28 mouse cellular contexts compared by ENCODE assay signal in the genomic region with DNA sequence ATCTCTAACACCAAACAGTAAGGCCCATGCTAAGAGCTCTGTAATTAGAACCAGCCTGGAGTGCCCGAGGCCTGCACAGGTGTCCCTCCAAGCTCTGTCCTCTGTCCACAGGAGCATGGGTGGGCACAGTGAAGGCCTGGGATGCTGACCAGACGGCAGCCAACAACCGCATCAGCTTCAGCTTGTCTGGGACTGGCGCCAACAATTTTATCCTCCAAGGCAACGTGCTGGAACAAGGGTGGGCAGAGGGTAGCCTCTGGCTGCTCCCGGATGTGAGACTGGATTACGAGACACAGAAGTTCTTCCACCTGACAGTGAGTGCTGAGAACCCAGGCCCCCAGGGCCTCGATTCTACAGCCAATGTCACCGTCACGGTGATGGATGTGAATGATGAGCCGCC. TPM values are rescaled to one million over a fixed set of nuclear protein-coding genes. Genes with fewer than 3 reads are reported as not detected.
"Had no signal": no experiment of that assay in that cellular context is flagged by ENCODE, and none has a peak within 500 bp of the region (broad histone marks: within the 10 kb centered on the region; RNA-seq: fewer than 3 reads in every experiment).

No protein-coding gene starts in this region.

- ATAC-seq: liver, embryonic 12.5 days; lung, postnatal 0 days had no signal

- H3K36me3 ChIP-seq: limb, embryonic 12.5 days; limb, embryonic 15.5 days; liver, embryonic 12.5 days; midbrain, embryonic 12.5 days; neural tube, embryonic 13.5 days; stomach, embryonic 15.5 days had no signal

- H3K9me3 ChIP-seq: limb, embryonic 15.5 days; liver, embryonic 15.5 days; midbrain, embryonic 12.5 days; stomach, embryonic 15.5 days had no signal

- DNase-seq: kidney, adult 2 months; layer of hippocampus, adult 9-11 months; lung, adult 18-20 months; retina, postnatal 1 day; right cerebral cortex, postnatal 25 days; spleen, adult 18-20 months; thymus, postnatal 25 days had no signal

- H3K4me3 ChIP-seq: layer of hippocampus, adult 2 months; limb, embryonic 12.5 days; limb, embryonic 15.5 days; liver, embryonic 12.5 days; liver, embryonic 15.5 days; midbrain, embryonic 12.5 days; myocyte; neural tube, embryonic 13.5 days; stomach, embryonic 15.5 days had no signal

- H3K4me1 ChIP-seq: limb, embryonic 12.5 days; limb, embryonic 15.5 days; liver, embryonic 12.5 days; liver, embryonic 15.5 days; midbrain, embryonic 12.5 days; stomach, embryonic 15.5 days had no signal

- H3K27me3 ChIP-seq: limb, embryonic 15.5 days; liver, embryonic 12.5 days; liver, embryonic 15.5 days; neural tube, embryonic 13.5 days; stomach, embryonic 15.5 days had no signal

- H3K27ac ChIP-seq: kidney, postnatal 0 days; layer of hippocampus, adult 2 months; limb, embryonic 12.5 days; limb, embryonic 15.5 days; liver, embryonic 12.5 days; liver, embryonic 15.5 days; macrophage; midbrain, embryonic 12.5 days; neural tube, embryonic 13.5 days; stomach, embryonic 15.5 days had no signal

- H3K4me2 ChIP-seq: limb, embryonic 12.5 days; limb, embryonic 15.5 days; liver, embryonic 12.5 days; liver, embryonic 15.5 days; midbrain, embryonic 12.5 days; neural tube, embryonic 13.5 days; stomach, embryonic 15.5 days had no signal

- H3K9ac ChIP-seq: limb, embryonic 12.5 days; limb, embryonic 15.5 days; liver, embryonic 12.5 days; liver, embryonic 15.5 days; midbrain, embryonic 12.5 days; neural tube, embryonic 13.5 days; stomach, embryonic 15.5 days had no signal

RNA-seq across cellular contexts. Expression of a gene that starts 23.5 kb away (rescaled TPM):
- total RNA-seq: megakaryocyte, adult 5-6 weeks; monocyte, adult 5-6 weeks; neutrophil, adult 5-6 weeks had no signal
- polyA plus RNA-seq: lung, postnatal 0 days; macrophage had no signal

RNA-seq across cellular contexts. Expression of a gene that starts 24.9 kb away (rescaled TPM):
- total RNA-seq: megakaryocyte, adult 5-6 weeks; neutrophil, adult 5-6 weeks had no signal
- polyA plus RNA-seq: limb, embryonic 15.5 days; lung, postnatal 0 days; macrophage; myocyte had no signal

RNA-seq across cellular contexts. Expression of a gene that starts 40.3 kb away (rescaled TPM):
- total RNA-seq: megakaryocyte, adult 5-6 weeks; monocyte, adult 5-6 weeks; neutrophil, adult 5-6 weeks had no signal
- polyA plus RNA-seq: kidney, embryonic 14.5 days; kidney, postnatal 0 days; limb, embryonic 12.5 days; liver, embryonic 12.5 days; liver, embryonic 15.5 days; lung, postnatal 0 days; macrophage; myocyte; thymus, postnatal 0 days had no signal

RNA-seq across cellular contexts. Expression of a gene that starts 57.7 kb away (rescaled TPM):
- total RNA-seq: layer of hippocampus, adult 2 months; layer of hippocampus, postnatal 25 days; left cerebral cortex, adult 18-20 months; left cerebral cortex, postnatal 36 days; megakaryocyte, adult 5-6 weeks; monocyte, adult 5-6 weeks; neutrophil, adult 5-6 weeks had no signal
- polyA plus RNA-seq: kidney, adult 2 months; kidney, embryonic 14.5 days; kidney, postnatal 0 days; large intestine, adult 2 months; limb, embryonic 12.5 days; limb, embryonic 15.5 days; liver, embryonic 12.5 days; liver, embryonic 15.5 days; lung, postnatal 0 days; macrophage; midbrain, embryonic 12.5 days; myocyte; neural tube, embryonic 13.5 days; stomach, embryonic 15.5 days; thymus, postnatal 0 days had no signal
